Mouse (Mus musculus) CH12.LX (cell line): ENCODE measurements at regions not wholly inside any gene's neighbourhood (a gene's known extent, or its start where the extent isn't known, plus 50 kb on each side); places are given as distances from the start of the nearest gene placed in this dataset.

Experiments used
- DNase-seq: peaks from one replicate; pipeline ENCODE4 v3.0.0-alpha.2; 2013; ENCODE audit errors: extremely low read depth
- H3K27ac ChIP-seq: 2 replicates; pipeline ENCODE4 v1.5.1; 2012; ENCODE audit warnings: low read depth, mild to moderate bottlenecking, control low read depth, moderate library complexity; ENCODE audit not compliant: insufficient read depth
- H3K27me3 ChIP-seq: replicated peaks from 2 replicates; pipeline ENCODE3; 2012; ENCODE audit warnings: inconsistent platforms
- H3K36me3 ChIP-seq, 2 experiments: replicated peaks in 1 of 2; 2 replicates each; pipeline versions ENCODE3 to v1.6.1; 2012; ENCODE audit warnings: inconsistent platforms in 1 of 2, low read length in 1 of 2, mild to moderate bottlenecking in 1 of 2, mixed read lengths in 1 of 2, moderate library complexity in 1 of 2; ENCODE audit not compliant: control insufficient read depth in 1 of 2, insufficient read depth in 1 of 2
- H3K4me1 ChIP-seq, 2 experiments: 2 replicates each; pipeline ENCODE4 v1.6.1; 2012; ENCODE audit warnings: inconsistent platforms in 1 of 2, moderate library complexity in 1 of 2; ENCODE audit not compliant: insufficient read depth in 2 of 2, control insufficient read depth in 1 of 2
- H3K4me2 ChIP-seq: 2 replicates; pipeline ENCODE4 v1.6.1; 2012; ENCODE audit warnings: low read depth, mild to moderate bottlenecking, control low read depth; ENCODE audit not compliant: poor library complexity, insufficient read depth, severe bottlenecking
- H3K4me3 ChIP-seq, 3 experiments: fragments of 150-350 bp in 1 of 3; sonication (generic) in 1 of 3; replicated peaks in 1 of 3; 2 replicates each; pipeline versions ENCODE3 to v1.5.1; 2011 to 2012; ENCODE audit warnings: low read depth in 2 of 3, low read length in 2 of 3, mild to moderate bottlenecking in 2 of 3, moderate library complexity in 2 of 3, control low read depth in 1 of 3, improper control_type of control experiment in 1 of 3, inconsistent platforms in 1 of 3, mixed read lengths in 1 of 3; ENCODE audit not compliant: poor library complexity in 1 of 3
- H3K79me2 ChIP-seq: replicated peaks from 2 replicates; pipeline ENCODE4 v1.6.1; 2012; ENCODE audit warnings: mild to moderate bottlenecking, moderate library complexity; ENCODE audit not compliant: control insufficient read depth, poor library complexity, insufficient read depth, severe bottlenecking; ENCODE audit errors: extremely low read depth
- H3K9ac ChIP-seq: 2 replicates; pipeline ENCODE4 v1.6.1; 2012; ENCODE audit warnings: low read depth, mild to moderate bottlenecking, control low read depth, moderate library complexity; ENCODE audit not compliant: insufficient read depth
- H3K9me3 ChIP-seq: replicated peaks from 2 replicates; pipeline ENCODE3; 2012; ENCODE audit warnings: low read length, inconsistent platforms, mixed read lengths
- CHD1 ChIP-seq: IDR thresholded peaks from 2 replicates; pipeline ENCODE4 v1.6.1; 2012; ENCODE audit warnings: low read depth, low read length, improper control_type of control experiment, inconsistent platforms
- CTCF ChIP-seq, 2 experiments: IDR thresholded peaks in 1 of 2; conservative IDR thresholded peaks in 1 of 2; 2 replicates each; pipeline ENCODE4 v1.5.1; 2011 to 2012; ENCODE audit warnings: low read depth in 2 of 2, low read length in 2 of 2, improper control_type of control experiment in 1 of 2, inconsistent platforms in 1 of 2, mild to moderate bottlenecking in 1 of 2, moderate library complexity in 1 of 2
- ELF1 ChIP-seq: IDR thresholded peaks from 2 replicates; pipeline ENCODE4 v1.6.1; 2014; ENCODE audit warnings: low read depth, mild to moderate bottlenecking, inconsistent platforms, low read length, improper control_type of control experiment
- EP300 ChIP-seq: IDR thresholded peaks from 2 replicates; pipeline ENCODE4 v1.6.1; 2011; ENCODE audit warnings: low read length, improper control_type of control experiment
- ETS1 ChIP-seq: conservative IDR thresholded peaks from 2 replicates; pipeline ENCODE4 v1.6.1; 2012; ENCODE audit warnings: low read depth, mild to moderate bottlenecking, inconsistent platforms, low read length, improper control_type of control experiment, moderate library complexity
- IRF4 ChIP-seq: IDR thresholded peaks from 2 replicates; pipeline ENCODE4 v1.6.1; 2014; ENCODE audit warnings: low read depth, mild to moderate bottlenecking, inconsistent platforms, low read length, improper control_type of control experiment
- JUN ChIP-seq: IDR thresholded peaks from 2 replicates; pipeline ENCODE4 v1.6.1; 2011; ENCODE audit warnings: low read depth, mild to moderate bottlenecking, low read length, improper control_type of control experiment, moderate library complexity; ENCODE audit not compliant: insufficient read depth
- JUND ChIP-seq: conservative IDR thresholded peaks from 2 replicates; pipeline ENCODE4 v1.6.1; 2011; ENCODE audit warnings: low read depth, low read length, improper control_type of control experiment
- MAFK ChIP-seq: IDR thresholded peaks from 2 replicates; pipeline ENCODE4 v1.6.1; 2011; ENCODE audit warnings: low read length, improper control_type of control experiment; ENCODE audit not compliant: insufficient replicate concordance
- MAX ChIP-seq: IDR thresholded peaks from 2 replicates; pipeline ENCODE4 v1.6.1; 2011; ENCODE audit warnings: low read length, improper control_type of control experiment
- MAZ ChIP-seq: IDR thresholded peaks from 2 replicates; pipeline ENCODE4 v1.6.1; 2012; ENCODE audit warnings: low read depth, mild to moderate bottlenecking, inconsistent platforms, low read length, improper control_type of control experiment, moderate library complexity
- MEF2A ChIP-seq: IDR thresholded peaks from 2 replicates; pipeline ENCODE4 v1.6.1; 2014; ENCODE audit warnings: low read depth, mild to moderate bottlenecking, inconsistent platforms, low read length, improper control_type of control experiment, borderline replicate concordance
- MYC ChIP-seq: IDR thresholded peaks from 2 replicates; pipeline ENCODE4 v1.6.1; 2011; ENCODE audit warnings: low read depth, mild to moderate bottlenecking, improper control_type of control experiment, low read length
- NRF1 ChIP-seq: IDR thresholded peaks from 2 replicates; pipeline ENCODE4 v1.6.1; 2014; ENCODE audit warnings: low read depth, mild to moderate bottlenecking, inconsistent platforms, low read length, improper control_type of control experiment, moderate library complexity
- RAD21 ChIP-seq: IDR thresholded peaks from 2 replicates; pipeline ENCODE4 v1.6.1; 2011; ENCODE audit warnings: low read depth, mild to moderate bottlenecking, low read length, improper control_type of control experiment, moderate library complexity
- RCOR1 ChIP-seq: conservative IDR thresholded peaks from 2 replicates; pipeline ENCODE4 v1.6.1; 2012; ENCODE audit warnings: low read depth, mild to moderate bottlenecking, inconsistent platforms, low read length, improper control_type of control experiment
- ZC3H11A ChIP-seq: IDR thresholded peaks from 2 replicates; pipeline ENCODE4 v1.6.1; 2012; ENCODE audit warnings: low read depth, mild to moderate bottlenecking, inconsistent platforms, low read length, improper control_type of control experiment
- ZNF384 ChIP-seq: IDR thresholded peaks from 2 replicates; pipeline ENCODE4 v1.6.1; 2012; ENCODE audit warnings: low read depth, low read length, improper control_type of control experiment, inconsistent platforms
- dilution Hi-C: fragments of 300-500 bp; cut with MboI; formaldehyde crosslinking; loops from 2 replicates; pipeline ENCODE4 v1.14.3; 2020; ENCODE audit warnings: low sequenced_read_pairs; ENCODE audit not compliant: extremely low pct_unique_long_range_greater_than_20kb, extremely low pct_ligation_motif_present
- in situ Hi-C: fragments of 300-500 bp; cut with MboI; formaldehyde crosslinking; loops from 3 replicates; pipeline ENCODE4 v1.14.3; 2019; ENCODE audit warnings: low sequenced_read_pairs, low pct_ligation_motif_present, low pct_unique_long_range_greater_than_20kb, mixed read lengths

DNA sequence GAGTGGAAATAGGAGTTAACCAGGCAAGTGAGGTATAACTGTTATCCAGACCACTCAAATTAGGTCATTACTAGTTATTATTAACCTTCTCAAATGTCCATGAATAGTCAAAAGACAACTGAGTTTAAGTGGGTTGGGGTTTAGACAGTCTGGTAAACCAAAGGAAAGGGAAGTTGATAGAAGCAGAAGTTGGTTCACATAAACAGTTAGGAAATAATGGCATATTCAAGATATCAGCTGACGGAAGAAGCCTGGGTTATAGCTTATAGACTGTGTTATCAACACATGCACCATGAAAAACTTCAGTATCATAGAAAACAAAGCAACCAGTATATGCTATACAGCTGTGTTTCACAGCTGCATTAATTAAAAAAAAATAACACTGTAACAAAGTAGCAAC lies 1291.5 kb downstream of the Diaph3 start:
- dilution Hi-C loops, result no loop called here
- no peak for TF ChIP-seq IRF4
- no peak for TF ChIP-seq ZC3H11A
- no peak for TF ChIP-seq MAX
- no peak for TF ChIP-seq MAFK
- no peak for TF ChIP-seq CTCF (conservative IDR thresholded peaks at IDR 0.05 in 1 of 2, IDR thresholded peaks at IDR 0.05 in 1 of 2; ENCODE audit: low read depth in 2 of 2, low read length in 2 of 2)
- no peak for TF ChIP-seq MEF2A
- TF ChIP-seq MYC, result no peak
- no peak for TF ChIP-seq EP300
- no peak for TF ChIP-seq ELF1
- TF ChIP-seq ZNF384, result no peak
- no peak overlapping the region for H3K27ac ChIP-seq
- no peaks in the 10 kb centered on the region for H3K27me3 ChIP-seq
- H3K9ac ChIP-seq, result no peak overlapping the region
- H3K36me3 ChIP-seq, result no peaks in the 10 kb centered on the region
- no peaks in the 10 kb centered on the region for H3K79me2 ChIP-seq
- H3K4me1 ChIP-seq, result no peaks in the 10 kb centered on the region
- H3K4me3 ChIP-seq, result no peak overlapping the region
- no peak for DNase-seq
- peaks cover 11% of the 10 kb centered on the region for H3K9me3 ChIP-seq
- H3K4me2 ChIP-seq, result no peak overlapping the region
- in situ Hi-C loops, result no loop called here

DNA sequence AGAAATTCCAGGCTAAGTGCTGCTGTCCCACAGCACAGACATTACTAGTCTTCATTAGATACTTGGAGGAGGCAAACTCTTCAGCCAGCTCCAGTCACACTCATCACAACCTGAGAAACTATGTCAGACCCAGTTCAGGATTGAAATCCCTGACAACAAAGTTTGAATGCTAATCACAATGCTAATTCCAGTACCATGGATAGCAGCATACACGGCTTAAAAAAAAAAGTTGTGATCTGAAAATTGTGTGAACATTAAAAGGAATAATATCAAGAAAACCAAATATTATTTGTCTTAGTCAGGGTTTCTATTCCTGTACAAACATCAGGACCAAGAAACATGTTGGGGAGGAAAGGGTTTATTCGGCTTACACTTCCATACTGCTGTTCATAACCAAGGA lies 1305.5 kb downstream of the Diaph3 start:
- H3K4me3 ChIP-seq, result no peak overlapping the region
- H3K27me3 ChIP-seq, result no peaks in the 10 kb centered on the region
- H3K4me2 ChIP-seq, result no peak overlapping the region
- H3K4me1 ChIP-seq, result no peaks in the 10 kb centered on the region
- in situ Hi-C loops, result no loop called here
- H3K9ac ChIP-seq, result no peak overlapping the region
- H3K27ac ChIP-seq, result no peak overlapping the region
- DNase-seq, result no peak
- dilution Hi-C loops, result no loop called here
- H3K36me3 ChIP-seq, result no peaks in the 10 kb centered on the region
- no peak for TF ChIP-seq ELF1
- no peak for TF ChIP-seq MEF2A
- no peak for TF ChIP-seq NRF1
- peaks cover 22% of the 10 kb centered on the region for H3K9me3 ChIP-seq
- no peaks in the 10 kb centered on the region for H3K79me2 ChIP-seq

- Histone ChIP-seq H3K27me3 (no peaks in the 10 kb centered on the region), H3K36me3 (no peaks in the 10 kb centered on the region), H3K27ac (no peak overlapping the region), H3K79me2 (no peaks in the 10 kb centered on the region), H3K4me1 (no peaks in the 10 kb centered on the region), H3K4me3 (no peak overlapping the region), H3K9me3 (peaks cover 31% of the 10 kb centered on the region), H3K4me2 (no peak overlapping the region), H3K9ac (no peak overlapping the region)
- no peak for DNase-seq
- dilution Hi-C loops (no loop called here), in situ Hi-C loops (no loop called here)
- no peak for TF ChIP-seq CHD1
- no peak for TF ChIP-seq ZNF384
- no peak for TF ChIP-seq MAZ
- no peak for TF ChIP-seq JUN
- TF ChIP-seq ELF1, result no peak
- TF ChIP-seq RAD21, result no peak
- no peak for TF ChIP-seq RCOR1
- TF ChIP-seq MAX, result no peak
- TF ChIP-seq IRF4, result no peak
- TF ChIP-seq JUND, result no peak
- no peak for TF ChIP-seq EP300
- TF ChIP-seq ETS1, result no peak
Observed at GRCm38 (mm10) chr14:85814920-85815319, 1326.1 kb downstream of the Diaph3 start.
